Mouse (Mus musculus) myocyte (in vitro differentiated cells): ENCODE results near the gene Atp2b2. TPM values are rescaled to one million over a fixed set of nuclear protein-coding genes. Genes with fewer than 3 reads are reported as not detected.

Experiments used
- H3K27me3 ChIP-seq: one replicate; pipeline ENCODE4 v1.6.1; 2011; ENCODE audit not compliant: control insufficient read depth, insufficient read depth, insufficient read length
- H3K36me3 ChIP-seq: one replicate; pipeline ENCODE4 v1.6.1; 2011; ENCODE audit not compliant: control insufficient read depth, insufficient read depth
- H3K4me2 ChIP-seq: one replicate; pipeline ENCODE4 v1.6.1; 2011; ENCODE audit warnings: low read depth, control low read depth
- H3K4me3 ChIP-seq: one replicate; pipeline ENCODE4 v1.5.1; 2011; ENCODE audit warnings: mild to moderate bottlenecking, control low read depth, moderate library complexity
- H3K79me2 ChIP-seq: one replicate; pipeline ENCODE4 v1.6.1; 2011; ENCODE audit not compliant: control insufficient read depth, insufficient read depth
- H3ac ChIP-seq: one replicate; pipeline ENCODE4 v1.6.1; 2011; ENCODE audit not compliant: control insufficient read depth, insufficient read length
- CEBPB ChIP-seq: IDR thresholded peaks from 2 replicates; pipeline ENCODE4 v1.6.1; 2011; ENCODE audit warnings: mild to moderate bottlenecking, moderate library complexity; ENCODE audit not compliant: poor library complexity, insufficient read depth, severe bottlenecking
- E2F4 ChIP-seq: IDR thresholded peaks from one replicate; pipeline ENCODE4 v1.6.1; 2011; ENCODE audit warnings: mild to moderate bottlenecking, control low read depth, moderate library complexity; ENCODE audit not compliant: insufficient read depth
- MAX ChIP-seq: IDR thresholded peaks from one replicate; pipeline ENCODE4 v1.6.1; 2011; ENCODE audit warnings: low read depth, mild to moderate bottlenecking, control low read depth
- MYOD1 ChIP-seq, 3 experiments: IDR thresholded peaks; one replicate each; pipeline ENCODE4 v1.6.1; 2011; ENCODE audit warnings: control low read depth in 2 of 3, low read depth in 2 of 3, mild to moderate bottlenecking in 2 of 3, moderate library complexity in 1 of 3; ENCODE audit not compliant: insufficient read length in 2 of 3, control insufficient read depth in 1 of 3
- MYOG ChIP-seq, 3 experiments: IDR thresholded peaks; one replicate each; pipeline ENCODE4 v1.6.1; 2011; ENCODE audit warnings: control low read depth in 2 of 3, low read depth in 2 of 3, mild to moderate bottlenecking in 2 of 3; ENCODE audit not compliant: insufficient read length in 2 of 3, control insufficient read depth in 1 of 3, insufficient read depth in 1 of 3
- POLR2A ChIP-seq: IDR thresholded peaks from one replicate; pipeline ENCODE4 v1.6.1; 2011; ENCODE audit warnings: low read depth, mild to moderate bottlenecking, control low read depth, moderate library complexity; ENCODE audit not compliant: insufficient read length
- POLR2AphosphoS2 ChIP-seq: IDR thresholded peaks from one replicate; pipeline ENCODE4 v1.6.1; 2011; ENCODE audit warnings: low read depth, control low read depth; ENCODE audit not compliant: insufficient read length
- REST ChIP-seq: IDR thresholded peaks from one replicate; pipeline ENCODE4 v1.6.1; 2011; ENCODE audit warnings: mild to moderate bottlenecking, control low read depth, moderate library complexity; ENCODE audit not compliant: insufficient read depth, insufficient read length
- SRF ChIP-seq: IDR thresholded peaks from one replicate; pipeline ENCODE4 v1.6.1; 2011; ENCODE audit warnings: low read depth; ENCODE audit not compliant: control insufficient read depth, insufficient read length
- TCF12 ChIP-seq: IDR thresholded peaks from one replicate; pipeline ENCODE4 v1.6.1; 2011; ENCODE audit warnings: mild to moderate bottlenecking, control low read depth; ENCODE audit not compliant: poor library complexity, insufficient read depth, severe bottlenecking
- TCF3 ChIP-seq: IDR thresholded peaks from one replicate; pipeline ENCODE4 v1.6.1; 2011; ENCODE audit warnings: low read depth, control low read depth; ENCODE audit not compliant: insufficient read length
- USF1 ChIP-seq: IDR thresholded peaks from one replicate; pipeline ENCODE4 v1.6.1; 2011; ENCODE audit warnings: low read depth, mild to moderate bottlenecking, control low read depth, moderate library complexity
- polyA plus RNA-seq: library from polyadenylated mRNA; unstranded; fragments of >200 nt; fragmentation: generic; extraction: Trizol; gene quantifications from one replicate; pipeline ENCODE4 v1.2.1, GENCODE M21; 2012; ENCODE audit warnings: missing spikeins

Atp2b2 gene
- polyA plus RNA-seq: not detected

DNA sequence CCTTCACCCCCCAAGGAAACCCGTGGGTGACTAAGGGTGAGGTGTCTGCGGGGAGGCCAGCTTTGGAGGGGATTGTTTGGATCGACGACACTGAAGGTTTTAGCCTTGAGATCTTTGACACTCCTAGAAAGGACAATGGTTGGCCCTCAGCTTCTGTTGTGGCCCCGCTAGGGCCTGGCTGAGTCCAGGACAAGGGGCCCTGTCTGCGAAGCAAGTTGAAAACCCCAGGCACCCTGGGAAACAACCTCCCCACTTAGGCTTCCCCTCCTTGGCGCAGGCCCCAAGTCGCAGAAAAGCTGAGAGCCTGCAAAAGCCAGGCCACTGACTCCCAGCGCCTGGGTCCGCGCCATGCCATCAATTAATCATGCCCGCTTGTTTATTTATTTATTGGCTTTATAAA, at the start of gene Atp2b2:
Gene Atp2b2, minus strand, starts transcription at position 282 of the 400 bp plus-strand sequence.
- H3ac ChIP-seq: no peak within 1 kb of the TSS
- H3K4me2 ChIP-seq: no peak within 1 kb of the TSS
- no peak within 1 kb of the TSS for H3K4me3 ChIP-seq
- no peaks in the 10 kb centered on the region for H3K79me2 ChIP-seq
- no peak for TF ChIP-seq SRF
- TF ChIP-seq MYOD1 (IDR thresholded peaks at IDR 0.05; ENCODE audit: control insufficient read depth in 1 of 3, insufficient read length in 2 of 3, low read depth in 2 of 3): no peak
- no peak for TF ChIP-seq MYOG (IDR thresholded peaks at IDR 0.05; ENCODE audit: control insufficient read depth in 1 of 3, insufficient read depth in 1 of 3, insufficient read length in 2 of 3, low read depth in 2 of 3)
- TF ChIP-seq POLR2A: no peak
- TF ChIP-seq CEBPB: no peak
- no peak for TF ChIP-seq MAX
- no peak for TF ChIP-seq E2F4
- no peak for TF ChIP-seq USF1
- no peak for TF ChIP-seq TCF12
- no peak for TF ChIP-seq REST
- no peak for TF ChIP-seq TCF3
- H3K36me3 ChIP-seq: no peaks in the 10 kb centered on the region
- H3K27me3 ChIP-seq: peaks cover 54% of the 10 kb centered on the region

DNA sequence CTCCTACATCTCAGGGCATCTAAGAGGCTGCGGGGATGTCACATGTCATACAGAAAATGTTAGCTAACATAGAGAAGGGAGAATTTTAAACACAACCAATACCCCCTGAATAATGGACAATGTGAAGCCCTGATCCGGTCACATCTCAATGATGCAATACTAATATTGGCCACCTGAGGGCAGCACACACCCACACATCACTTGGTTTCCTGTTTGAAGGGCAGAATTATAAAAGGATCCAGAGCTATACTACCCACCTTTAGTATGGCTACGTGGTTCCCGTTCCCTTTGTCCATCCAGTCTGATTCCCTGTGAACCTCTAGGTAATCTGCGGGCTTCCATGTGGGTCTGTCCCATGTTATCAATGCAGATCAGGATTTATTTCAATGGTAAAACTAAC, 47.2 kb upstream of the Atp2b2 start:
- Histone ChIP-seq H3K36me3 (no peaks in the 10 kb centered on the region), H3K27me3 (peaks cover 18% of the 10 kb centered on the region), H3K4me2 (no peak overlapping the region), H3ac (no peak overlapping the region), H3K4me3 (no peak overlapping the region), H3K79me2 (no peaks in the 10 kb centered on the region)
- TF ChIP-seq TCF12 (no peak), E2F4 (no peak), TCF3 (no peak), POLR2A (no peak), MAX (no peak), CEBPB (0 out of 2 replicates have a peak, but pooled peaks have one; percentile 3), MYOD1 (IDR thresholded peaks at IDR 0.05; ENCODE audit: control insufficient read depth in 1 of 3, insufficient read length in 2 of 3, low read depth in 2 of 3) (no peak)

DNA sequence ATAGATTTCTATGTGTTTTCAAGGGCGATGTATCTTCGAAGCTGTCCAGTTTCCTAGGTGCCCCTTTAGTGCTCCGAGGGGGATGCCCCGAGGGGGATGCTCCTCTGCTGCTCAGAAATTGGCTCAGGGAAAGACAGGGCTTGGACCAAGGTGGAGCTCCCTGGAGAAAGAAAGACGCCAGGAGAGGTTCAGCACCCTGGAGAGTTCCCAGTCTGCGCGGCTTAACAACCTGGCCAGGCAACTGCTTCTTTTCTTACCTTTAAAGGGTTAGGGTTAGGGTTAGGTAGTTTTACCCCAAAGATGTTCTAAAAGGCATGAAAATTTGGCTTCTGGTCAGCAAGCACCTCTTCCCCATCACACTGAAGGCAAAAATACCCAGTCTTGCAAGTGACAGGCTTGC, 44.7 kb upstream of the Atp2b2 start:
- H3K79me2 ChIP-seq: no peaks in the 10 kb centered on the region
- no peak overlapping the region for H3ac ChIP-seq
- TF ChIP-seq REST (peak; percentile 59), SRF (no peak)
- no peaks in the 10 kb centered on the region for H3K27me3 ChIP-seq
- no peak overlapping the region for H3K4me2 ChIP-seq
- no peaks in the 10 kb centered on the region for H3K36me3 ChIP-seq
- H3K4me3 ChIP-seq: no peak overlapping the region

DNA sequence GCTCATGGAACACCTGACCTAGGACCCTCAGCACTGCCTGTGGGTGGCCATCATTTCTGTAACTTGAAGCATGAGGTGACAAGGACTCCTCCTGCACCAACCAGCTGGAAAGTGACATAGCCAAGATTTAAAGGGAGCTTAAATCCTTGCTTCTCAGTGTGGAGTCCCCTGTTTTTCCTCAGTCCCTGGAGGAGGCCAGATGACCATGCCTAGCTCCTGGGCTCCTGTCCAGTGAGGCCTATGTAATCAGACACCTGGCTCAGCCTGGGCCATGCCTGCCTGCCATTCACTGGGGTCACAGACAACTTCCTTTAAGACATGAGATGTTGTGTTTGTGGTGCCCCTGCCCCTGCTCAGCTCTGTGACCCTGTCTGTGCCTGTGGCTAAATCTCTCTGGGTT, 36.1 kb upstream of the Atp2b2 start:
- H3K4me3 ChIP-seq: no peak overlapping the region
- no peaks in the 10 kb centered on the region for H3K36me3 ChIP-seq
- TF ChIP-seq TCF12: no peak
- TF ChIP-seq E2F4: no peak
- TF ChIP-seq POLR2A: no peak
- TF ChIP-seq MYOG (IDR thresholded peaks at IDR 0.05; ENCODE audit: control insufficient read depth in 1 of 3, insufficient read depth in 1 of 3, insufficient read length in 2 of 3, low read depth in 2 of 3): no peak
- no peak for TF ChIP-seq CEBPB
- TF ChIP-seq REST: no peak
- TF ChIP-seq TCF3: no peak
- TF ChIP-seq USF1: no peak
- no peak for TF ChIP-seq POLR2AphosphoS2
- no peak for TF ChIP-seq MAX
- no peak for TF ChIP-seq MYOD1 (IDR thresholded peaks at IDR 0.05; ENCODE audit: control insufficient read depth in 1 of 3, insufficient read length in 2 of 3, low read depth in 2 of 3)
- TF ChIP-seq SRF: no peak
- no peak overlapping the region for H3ac ChIP-seq
- no peaks in the 10 kb centered on the region for H3K79me2 ChIP-seq
- no peak overlapping the region for H3K4me2 ChIP-seq
- H3K27me3 ChIP-seq: no peaks in the 10 kb centered on the region

DNA sequence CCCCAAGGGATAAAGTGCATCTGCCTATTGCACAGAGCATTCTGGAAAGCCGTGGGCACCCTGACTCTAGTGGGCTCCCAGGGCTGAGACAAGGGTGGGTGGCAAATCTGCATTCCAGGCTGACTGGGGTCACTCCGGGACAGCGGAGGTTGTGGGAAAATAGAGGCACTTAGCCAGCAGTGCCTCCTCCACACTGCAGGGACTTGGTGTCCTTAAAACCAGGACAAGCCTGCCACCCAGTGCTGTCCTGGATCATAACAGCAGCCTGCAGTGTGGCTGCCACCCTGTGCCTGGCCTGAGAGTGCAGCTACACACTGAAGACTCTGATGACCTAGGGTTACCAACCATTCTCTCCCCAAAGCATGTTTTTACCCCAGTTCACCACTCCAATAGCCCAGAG, 34.1 kb upstream of the Atp2b2 start:
- H3K4me3 ChIP-seq: no peak overlapping the region
- no peaks in the 10 kb centered on the region for H3K36me3 ChIP-seq
- H3ac ChIP-seq: no peak overlapping the region
- no peak for TF ChIP-seq USF1
- no peak for TF ChIP-seq POLR2A
- no peak for TF ChIP-seq TCF12
- no peak for TF ChIP-seq REST
- H3K4me2 ChIP-seq: no peak overlapping the region
- H3K79me2 ChIP-seq: no peaks in the 10 kb centered on the region
- H3K27me3 ChIP-seq: peaks cover 5% of the 10 kb centered on the region

DNA sequence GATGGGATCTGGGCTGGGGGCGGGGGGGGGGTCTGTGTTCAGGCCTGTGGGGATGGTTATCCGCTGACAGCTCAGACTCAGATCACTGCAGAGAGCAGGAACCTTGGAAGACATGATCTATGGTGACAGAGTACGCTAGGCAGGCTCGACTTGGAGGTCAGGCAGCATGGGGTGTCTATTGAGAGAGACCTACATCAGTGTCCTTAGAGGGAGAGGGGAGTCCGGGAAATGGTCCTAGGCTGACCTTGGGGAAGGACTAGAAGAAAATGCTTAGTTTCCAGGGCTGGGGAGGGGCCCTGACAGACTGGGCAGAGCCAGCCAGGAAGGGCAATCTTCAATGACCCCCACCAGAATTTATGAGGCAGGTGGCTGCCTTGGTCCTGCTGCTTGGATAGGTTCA, 33.6 kb upstream of the Atp2b2 start:
- H3K4me3 ChIP-seq: no peak overlapping the region
- H3ac ChIP-seq: no peak overlapping the region
- H3K4me2 ChIP-seq: no peak overlapping the region
- H3K79me2 ChIP-seq: no peaks in the 10 kb centered on the region
- no peaks in the 10 kb centered on the region for H3K36me3 ChIP-seq
- no peak for TF ChIP-seq CEBPB
- TF ChIP-seq TCF3: no peak
- TF ChIP-seq E2F4: no peak
- no peak for TF ChIP-seq USF1
- no peak for TF ChIP-seq REST
- no peak for TF ChIP-seq MYOG (IDR thresholded peaks at IDR 0.05; ENCODE audit: control insufficient read depth in 1 of 3, insufficient read depth in 1 of 3, insufficient read length in 2 of 3, low read depth in 2 of 3)
- no peak for TF ChIP-seq TCF12
- no peak for TF ChIP-seq SRF
- TF ChIP-seq MYOD1 (IDR thresholded peaks at IDR 0.05; ENCODE audit: control insufficient read depth in 1 of 3, insufficient read length in 2 of 3, low read depth in 2 of 3): no peak
- TF ChIP-seq MAX: no peak
- no peak for TF ChIP-seq POLR2AphosphoS2
- TF ChIP-seq POLR2A: no peak
- peaks cover 5% of the 10 kb centered on the region for H3K27me3 ChIP-seq
